Mouse (Mus musculus): Measurements from ENCODE around the gene Rhpn2. TPM values are rescaled to one million over a fixed set of nuclear protein-coding genes. Genes with fewer than 3 reads are reported as not detected.
A peak's percentile ranks its signal among the peaks of the same experiment; 100 is the strongest.

Rhpn2 gene
- polyA plus RNA-seq (2014; fragmentation: Nextera tagmentation; extraction: Ambion mirVana): 1.9 and 2.2 TPM in 2 replicates

- WGBS: under 1% methylated on average over 49 of the region's 52 CpGs
- peak within 1 kb of the TSS; percentile 61 for H3K9ac ChIP-seq (ENCODE audit: low read length)
- peaks cover 6% of the 10 kb centered on the region for H3K4me1 ChIP-seq (ENCODE audit: control insufficient read depth, insufficient read depth, low read length)
- ATAC-seq (ENCODE audit: low FRiP score): peak; percentile 99
- DNase-seq (ENCODE audit: low spot score, missing footprints): peak; percentile 100
- peaks cover 19% of the 10 kb centered on the region for H3K27me3 ChIP-seq (ENCODE audit: control insufficient read depth, insufficient read depth, low read length)
- peak within 1 kb of the TSS; percentile 63 for H3K4me3 ChIP-seq (ENCODE audit: low read depth, low read length)
- H3K27ac ChIP-seq (ENCODE audit: low read depth, low read length): no peak within 1 kb of the TSS
- H3K4me2 ChIP-seq: peak within 1 kb of the TSS; percentile 98
- no peaks in the 10 kb centered on the region for H3K36me3 ChIP-seq (ENCODE audit: control insufficient read depth, insufficient read depth, low read length)
- no peaks in the 10 kb centered on the region for H3K9me3 ChIP-seq (ENCODE audit: control insufficient read depth, low read length)
These were observed at the start of gene Rhpn2 for GRCm38 (mm10) chr7:35333692-35334526. Rhpn2 (plus strand) TSS chr7:35334170.

GRCm38 (mm10) chr7:35293464-35293863, 40.5 kb upstream of the Rhpn2 start:
- no peak overlapping the region for H3K27ac ChIP-seq (ENCODE audit: low read depth, low read length)
- DNase-seq (ENCODE audit: low spot score, missing footprints): no peak
- no peak overlapping the region for H3K9ac ChIP-seq (ENCODE audit: low read length)
- H3K9me3 ChIP-seq (ENCODE audit: control insufficient read depth, low read length): no peaks in the 10 kb centered on the region
- H3K36me3 ChIP-seq (ENCODE audit: control insufficient read depth, insufficient read depth, low read length): peaks cover 24% of the 10 kb centered on the region
- no peak overlapping the region for H3K4me2 ChIP-seq
- ATAC-seq (ENCODE audit: low FRiP score): no peak
- no peaks in the 10 kb centered on the region for H3K4me1 ChIP-seq (ENCODE audit: control insufficient read depth, insufficient read depth, low read length)
- H3K4me3 ChIP-seq (ENCODE audit: low read depth, low read length): no peak overlapping the region
- 90% methylated on average over 13 of the region's 13 CpGs for WGBS
- no peaks in the 10 kb centered on the region for H3K27me3 ChIP-seq (ENCODE audit: control insufficient read depth, insufficient read depth, low read length)

GRCm38 (mm10) chr7:35295631-35296030, 38.3 kb upstream of the Rhpn2 start:
- no peaks in the 10 kb centered on the region for H3K4me1 ChIP-seq (ENCODE audit: control insufficient read depth, insufficient read depth, low read length)
- H3K4me3 ChIP-seq (ENCODE audit: low read depth, low read length): no peak overlapping the region
- no peak for ATAC-seq (ENCODE audit: low FRiP score)

GRCm38 (mm10) chr7:35297886-35298285, 36.1 kb upstream of the Rhpn2 start:
- Histone ChIP-seq H3K4me2 (no peak overlapping the region), H3K36me3 (ENCODE audit: control insufficient read depth, insufficient read depth, low read length) (peaks cover 25% of the 10 kb centered on the region), H3K27ac (ENCODE audit: low read depth, low read length) (no peak overlapping the region), H3K4me3 (ENCODE audit: low read depth, low read length) (no peak overlapping the region), H3K27me3 (ENCODE audit: control insufficient read depth, insufficient read depth, low read length) (no peaks in the 10 kb centered on the region), H3K9me3 (ENCODE audit: control insufficient read depth, low read length) (no peaks in the 10 kb centered on the region), H3K9ac (ENCODE audit: low read length) (no peak overlapping the region), H3K4me1 (ENCODE audit: control insufficient read depth, insufficient read depth, low read length) (no peaks in the 10 kb centered on the region)
- WGBS: 90% methylated on average over 5 of the region's 5 CpGs
- ATAC-seq (ENCODE audit: low FRiP score) (no peak), DNase-seq (ENCODE audit: low spot score, missing footprints) (no peak)

More at GRCm38 (mm10) chr7:35295631-35296030, 38.3 kb upstream of the Rhpn2 start:
- H3K4me2 ChIP-seq: no peak overlapping the region
- H3K27me3 ChIP-seq (ENCODE audit: control insufficient read depth, insufficient read depth, low read length): no peaks in the 10 kb centered on the region
- 96% methylated on average over 2 of the region's 2 CpGs for WGBS
- H3K9me3 ChIP-seq (ENCODE audit: control insufficient read depth, low read length): no peaks in the 10 kb centered on the region
- H3K36me3 ChIP-seq (ENCODE audit: control insufficient read depth, insufficient read depth, low read length): peaks cover 26% of the 10 kb centered on the region
- no peak overlapping the region for H3K9ac ChIP-seq (ENCODE audit: low read length)
- no peak overlapping the region for H3K27ac ChIP-seq (ENCODE audit: low read depth, low read length)
- no peak for DNase-seq (ENCODE audit: low spot score, missing footprints)

GRCm38 (mm10) chr7:35299656-35300055, 34.3 kb upstream of the Rhpn2 start:
- H3K4me2 ChIP-seq: no peak overlapping the region

GRCm38 (mm10) chr7:35300792-35301191, 33.2 kb upstream of the Rhpn2 start:
- H3K4me2 ChIP-seq: no peak overlapping the region
- no peak for DNase-seq (ENCODE audit: low spot score, missing footprints)
- no peaks in the 10 kb centered on the region for H3K4me1 ChIP-seq (ENCODE audit: control insufficient read depth, insufficient read depth, low read length)
- no peaks in the 10 kb centered on the region; the same call in 1 of the 2 replicates for H3K9me3 ChIP-seq (ENCODE audit: control insufficient read depth, low read length)
- no peak overlapping the region for H3K9ac ChIP-seq (ENCODE audit: low read length)
- H3K27me3 ChIP-seq (ENCODE audit: control insufficient read depth, insufficient read depth, low read length): no peaks in the 10 kb centered on the region
- H3K27ac ChIP-seq (ENCODE audit: low read depth, low read length): no peak overlapping the region
- peaks cover 12% of the 10 kb centered on the region; the same call in 1 of the 2 replicates for H3K36me3 ChIP-seq (ENCODE audit: control insufficient read depth, insufficient read depth, low read length)
- no peak for ATAC-seq (ENCODE audit: low FRiP score)
- no peak overlapping the region for H3K4me3 ChIP-seq (ENCODE audit: low read depth, low read length)

More at GRCm38 (mm10) chr7:35299656-35300055, 34.3 kb upstream of the Rhpn2 start:
- H3K36me3 ChIP-seq (ENCODE audit: control insufficient read depth, insufficient read depth, low read length): peaks cover 16% of the 10 kb centered on the region; the same call in 1 of the 2 replicates
- no peak overlapping the region for H3K9ac ChIP-seq (ENCODE audit: low read length)
- 69% methylated on average over 8 of the region's 8 CpGs for WGBS
- H3K27me3 ChIP-seq (ENCODE audit: control insufficient read depth, insufficient read depth, low read length): no peaks in the 10 kb centered on the region
- H3K9me3 ChIP-seq (ENCODE audit: control insufficient read depth, low read length): no peaks in the 10 kb centered on the region
- H3K27ac ChIP-seq (ENCODE audit: low read depth, low read length): no peak overlapping the region
- no peak for ATAC-seq (ENCODE audit: low FRiP score)
- no peaks in the 10 kb centered on the region for H3K4me1 ChIP-seq (ENCODE audit: control insufficient read depth, insufficient read depth, low read length)
- no peak for DNase-seq (ENCODE audit: low spot score, missing footprints)
- no peak overlapping the region for H3K4me3 ChIP-seq (ENCODE audit: low read depth, low read length)

GRCm38 (mm10) chr7:35311214-35311613, 22.8 kb upstream of the Rhpn2 start:
- Histone ChIP-seq H3K4me1 (ENCODE audit: control insufficient read depth, insufficient read depth, low read length) (no peaks in the 10 kb centered on the region), H3K27ac (ENCODE audit: low read depth, low read length) (no peak overlapping the region), H3K4me3 (ENCODE audit: low read depth, low read length) (no peak overlapping the region), H3K9me3 (ENCODE audit: control insufficient read depth, low read length) (no peaks in the 10 kb centered on the region), H3K4me2 (no peak overlapping the region), H3K9ac (ENCODE audit: low read length) (no peak overlapping the region), H3K27me3 (ENCODE audit: control insufficient read depth, insufficient read depth, low read length) (no peaks in the 10 kb centered on the region), H3K36me3 (ENCODE audit: control insufficient read depth, insufficient read depth, low read length) (peaks cover 3% of the 10 kb centered on the region)
- 90% methylated on average over 3 of the region's 3 CpGs for WGBS
- ATAC-seq (ENCODE audit: low FRiP score): no peak
- no peak for DNase-seq (ENCODE audit: low spot score, missing footprints)

GRCm38 (mm10) chr7:35314156-35314555, 19.8 kb upstream of the Rhpn2 start:
- DNase-seq (ENCODE audit: low spot score, missing footprints): no peak
- H3K36me3 ChIP-seq (ENCODE audit: control insufficient read depth, insufficient read depth, low read length): no peaks in the 10 kb centered on the region; the same call in 1 of the 2 replicates
- peaks cover 5% of the 10 kb centered on the region for H3K4me1 ChIP-seq (ENCODE audit: control insufficient read depth, insufficient read depth, low read length)
- no peaks in the 10 kb centered on the region for H3K27me3 ChIP-seq (ENCODE audit: control insufficient read depth, insufficient read depth, low read length)
- ATAC-seq (ENCODE audit: low FRiP score): no peak
- no peak overlapping the region for H3K4me2 ChIP-seq
- no peak overlapping the region for H3K4me3 ChIP-seq (ENCODE audit: low read depth, low read length)
- H3K9ac ChIP-seq (ENCODE audit: low read length): no peak overlapping the region
- H3K9me3 ChIP-seq (ENCODE audit: control insufficient read depth, low read length): no peaks in the 10 kb centered on the region
- no peak overlapping the region for H3K27ac ChIP-seq (ENCODE audit: low read depth, low read length)

All from midbrain, embryonic 11.5 days (tissue).